Mouse (Mus musculus): ENCODE measurements around the gene Scd4.

DNA sequence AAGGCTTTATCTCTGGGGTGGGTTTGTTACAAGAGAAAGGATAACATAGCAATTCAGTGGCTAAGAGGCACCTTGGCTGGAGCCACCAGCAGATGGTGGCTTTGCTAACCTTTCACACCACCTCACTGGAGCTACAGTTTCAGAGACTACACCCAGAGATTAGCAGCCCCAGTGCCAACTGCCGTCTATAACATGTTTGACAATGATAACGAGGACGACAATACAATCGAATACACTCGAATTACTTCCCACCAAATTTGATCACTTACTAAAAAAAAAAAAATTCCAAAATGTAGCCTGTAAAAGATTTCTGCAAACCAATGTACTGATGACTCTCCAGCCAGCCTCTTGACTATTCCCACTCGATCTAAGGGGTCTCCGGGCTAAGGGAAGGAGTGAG lies 62.1 kb downstream of the Scd4 start:
- no peak for TF ChIP-seq POLR2A (IDR thresholded peaks at IDR 0.05; ENCODE audit: insufficient read depth, low read depth, low read length)
- TF ChIP-seq CTCF (IDR thresholded peaks at IDR 0.05; ENCODE audit: insufficient read depth, low read depth, low read length): no peak

All from olfactory bulb, adult 2 months (tissue).